Mouse (Mus musculus): ENCODE measurements at regions not wholly inside any gene's neighbourhood (a gene's known extent, or its start where the extent isn't known, plus 50 kb on each side); places are given as distances from the start of the nearest gene placed in this dataset.

GRCm38 (mm10) chr12:92873602-92874001 lies 1024.6 kb upstream of the Sel1l start:
- WGBS = 86% methylated on average over 3 of the region's 3 CpGs
- Histone ChIP-seq H3K4me2 (replicated peaks) (no peak overlapping the region), H3K36me3 (no peaks in the 10 kb centered on the region), H3K9ac (replicated peaks) (no peak overlapping the region), H3K4me1 (no peaks in the 10 kb centered on the region), H3K9me3 (no peaks in the 10 kb centered on the region), H3K27me3 (no peaks in the 10 kb centered on the region), H3K27ac (replicated peaks) (no peak overlapping the region), H3K4me3 (no peak overlapping the region)
- ATAC-seq (ENCODE audit: low FRiP score, low read depth) = no peak

GRCm38 (mm10) chr12:92869336-92869735 lies 1020.4 kb upstream of the Sel1l start:
- H3K9ac ChIP-seq (replicated peaks) = no peak overlapping the region
- no peaks in the 10 kb centered on the region for H3K4me1 ChIP-seq
- no peaks in the 10 kb centered on the region for H3K27me3 ChIP-seq
- ATAC-seq (ENCODE audit: low FRiP score, low read depth) = no peak
- H3K36me3 ChIP-seq = no peaks in the 10 kb centered on the region
- H3K9me3 ChIP-seq = no peaks in the 10 kb centered on the region
- no peak overlapping the region for H3K4me2 ChIP-seq (replicated peaks)
- H3K27ac ChIP-seq (replicated peaks) = no peak overlapping the region
- WGBS = 72% methylated on average over 3 of the region's 3 CpGs
- H3K4me3 ChIP-seq = no peak overlapping the region

- Histone ChIP-seq H3K27me3 (no peaks in the 10 kb centered on the region), H3K9me3 (no peaks in the 10 kb centered on the region), H3K36me3 (no peaks in the 10 kb centered on the region), H3K9ac (replicated peaks) (no peak overlapping the region), H3K27ac (replicated peaks) (no peak overlapping the region), H3K4me1 (no peaks in the 10 kb centered on the region), H3K4me2 (replicated peaks) (no peak overlapping the region), H3K4me3 (no peak overlapping the region)
- WGBS = 84% methylated on average over 10 of the region's 10 CpGs
- ATAC-seq (ENCODE audit: low FRiP score, low read depth) = no peak
Measured at GRCm38 (mm10) chr12:92823090-92823786, 974.3 kb upstream of the Sel1l start.

DNA sequence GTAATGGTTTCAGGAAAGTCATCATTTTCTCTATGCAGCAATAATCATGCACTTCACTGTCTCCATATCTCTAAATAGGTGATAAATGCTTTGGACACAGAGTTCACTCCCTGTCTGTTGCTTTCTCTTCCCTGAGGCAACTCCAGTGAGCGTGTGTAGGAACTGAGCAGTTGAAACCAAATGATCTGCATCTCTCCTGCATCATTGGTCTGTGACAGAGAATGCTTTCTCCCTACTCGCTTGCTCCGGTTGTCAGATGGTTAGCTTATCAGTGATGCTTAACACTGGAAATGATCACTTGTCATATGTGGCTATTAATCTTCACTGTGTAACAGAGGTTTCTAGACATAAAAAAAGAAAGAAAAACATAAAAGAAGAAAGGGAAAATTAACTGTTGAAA lies 969.7 kb upstream of the Sel1l start:
- Histone ChIP-seq H3K4me3 (no peak overlapping the region), H3K36me3 (no peaks in the 10 kb centered on the region), H3K9ac (replicated peaks) (no peak overlapping the region), H3K4me1 (no peaks in the 10 kb centered on the region), H3K4me2 (replicated peaks) (no peak overlapping the region), H3K27me3 (no peaks in the 10 kb centered on the region), H3K27ac (replicated peaks) (no peak overlapping the region), H3K9me3 (no peaks in the 10 kb centered on the region)
- ATAC-seq (ENCODE audit: low FRiP score, low read depth) = no peak
- WGBS = 78% methylated on average over 3 of the region's 3 CpGs

DNA sequence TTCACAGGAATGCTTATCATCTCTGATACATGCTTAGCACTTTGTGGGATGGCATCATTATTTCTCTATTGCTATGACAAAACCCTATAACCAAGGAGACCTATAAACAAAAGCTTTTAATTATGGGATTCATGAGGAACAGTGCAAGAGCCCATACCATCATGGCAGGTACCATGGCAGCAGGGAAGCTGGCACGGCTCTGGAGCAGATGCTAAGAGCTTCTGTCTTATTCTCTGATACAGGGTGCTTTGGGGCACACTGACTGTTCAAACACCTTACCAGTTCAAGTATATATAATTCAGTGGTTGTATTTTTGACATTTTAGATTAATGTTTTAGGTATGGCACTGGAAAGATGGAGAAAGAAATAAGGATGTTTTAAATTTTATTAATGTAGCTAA lies 952.2 kb upstream of the Sel1l start:
- H3K4me2 ChIP-seq (replicated peaks) = no peak overlapping the region
- no peaks in the 10 kb centered on the region for H3K27me3 ChIP-seq
- ATAC-seq (ENCODE audit: low FRiP score, low read depth) = no peak
- H3K36me3 ChIP-seq = no peaks in the 10 kb centered on the region
- H3K9ac ChIP-seq (replicated peaks) = no peak overlapping the region
- H3K9me3 ChIP-seq = no peaks in the 10 kb centered on the region
- H3K4me1 ChIP-seq = no peaks in the 10 kb centered on the region
- no peak overlapping the region for H3K27ac ChIP-seq (replicated peaks)
- WGBS = 88% methylated on average over 1 of the region's 1 CpGs
- H3K4me3 ChIP-seq = no peak overlapping the region

DNA sequence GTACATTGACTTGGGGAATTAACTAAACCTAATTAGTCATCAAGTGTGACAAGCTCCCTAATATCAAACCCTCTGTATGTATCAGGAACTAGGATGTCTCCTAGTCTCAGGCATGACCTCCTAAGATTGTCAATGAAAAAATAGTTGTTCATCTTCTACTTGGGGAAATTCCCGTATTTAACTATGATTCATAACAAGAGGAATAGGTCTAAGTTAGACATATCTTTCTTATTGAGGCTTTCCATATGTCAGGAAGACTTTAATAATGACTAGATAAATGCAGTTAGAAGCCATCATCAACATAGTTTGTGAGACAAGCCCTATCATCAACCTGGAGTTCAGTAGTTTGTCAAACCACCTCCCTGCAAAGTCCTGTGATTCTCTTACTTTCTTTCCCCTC lies 934.4 kb upstream of the Sel1l start:
- 89% methylated on average over 1 of the region's 1 CpGs for WGBS
- ATAC-seq (ENCODE audit: low FRiP score, low read depth) = no peak
- no peak overlapping the region for H3K4me2 ChIP-seq (replicated peaks)
- no peak overlapping the region for H3K4me3 ChIP-seq
- no peak overlapping the region for H3K9ac ChIP-seq (replicated peaks)
- no peaks in the 10 kb centered on the region for H3K27me3 ChIP-seq
- H3K27ac ChIP-seq (replicated peaks) = no peak overlapping the region
- peaks cover 2% of the 10 kb centered on the region; the same call in 1 of the 2 replicates for H3K4me1 ChIP-seq
- H3K36me3 ChIP-seq = no peaks in the 10 kb centered on the region
- no peaks in the 10 kb centered on the region for H3K9me3 ChIP-seq

DNA sequence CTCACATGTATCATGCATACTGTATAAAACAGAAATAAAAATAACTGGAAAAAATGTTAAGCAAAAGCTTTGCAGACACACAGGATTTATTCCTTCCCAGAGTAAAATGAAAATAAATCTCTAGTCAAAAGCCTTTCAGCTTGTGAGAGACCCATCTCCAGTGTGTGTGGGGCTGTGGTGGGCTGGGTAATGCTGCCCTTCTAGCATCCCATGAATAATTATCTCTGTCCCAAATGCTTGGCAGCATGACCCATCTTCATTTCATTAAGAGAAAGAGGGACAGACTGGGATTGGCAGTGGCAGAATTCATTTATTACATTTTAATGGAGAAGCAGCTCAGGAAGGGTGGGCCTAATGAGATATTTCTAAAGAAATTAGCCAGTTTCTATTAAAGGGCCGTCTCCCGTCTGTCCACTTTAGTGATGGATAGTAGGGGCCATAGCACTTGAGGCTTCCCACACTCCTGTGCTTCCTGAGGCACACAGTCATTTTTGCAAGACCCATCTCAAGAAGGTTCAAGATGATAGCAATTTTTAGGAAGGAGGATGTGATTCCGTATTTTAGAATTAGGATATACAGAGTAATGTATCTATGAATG lies 930.8 kb upstream of the Sel1l start:
- Histone ChIP-seq H3K27ac (replicated peaks) (no peak overlapping the region), H3K9me3 (no peaks in the 10 kb centered on the region), H3K4me2 (replicated peaks) (no peak overlapping the region), H3K4me1 (peaks cover 2% of the 10 kb centered on the region; the same call in 1 of the 2 replicates), H3K9ac (replicated peaks) (no peak overlapping the region), H3K4me3 (no peak overlapping the region), H3K27me3 (no peaks in the 10 kb centered on the region), H3K36me3 (no peaks in the 10 kb centered on the region)
- ATAC-seq (ENCODE audit: low FRiP score, low read depth) = no peak
- 79% methylated on average over 3 of the region's 3 CpGs for WGBS

DNA sequence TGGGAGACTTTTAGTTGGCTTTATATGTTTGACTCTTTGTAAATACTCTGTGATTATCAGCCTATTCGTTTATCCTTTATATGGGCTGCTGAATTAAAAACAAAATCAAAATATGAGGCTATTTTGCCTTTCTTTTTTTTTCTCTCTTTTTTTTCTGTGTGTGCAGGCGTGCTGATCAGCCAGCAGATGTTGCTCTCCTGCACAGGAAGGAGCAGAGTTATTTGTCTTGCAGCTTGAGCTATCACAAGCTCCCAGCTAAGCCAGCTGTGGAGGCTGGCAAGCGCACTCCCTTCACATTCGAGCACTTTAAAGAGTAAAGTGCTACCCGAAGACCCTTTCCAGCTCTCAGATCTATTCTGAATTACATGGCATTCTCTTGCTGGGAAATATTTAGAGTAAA lies 926.7 kb upstream of the Sel1l start:
- WGBS = 60% methylated on average over 5 of the region's 5 CpGs
- H3K27ac ChIP-seq (replicated peaks) = no peak overlapping the region
- no peak overlapping the region for H3K4me3 ChIP-seq
- no peak overlapping the region for H3K4me2 ChIP-seq (replicated peaks)
- H3K27me3 ChIP-seq = no peaks in the 10 kb centered on the region
- H3K36me3 ChIP-seq = no peaks in the 10 kb centered on the region
- no peak for ATAC-seq (ENCODE audit: low FRiP score, low read depth)
- H3K9me3 ChIP-seq = no peaks in the 10 kb centered on the region
- peaks cover 2% of the 10 kb centered on the region; the same call in 1 of the 2 replicates for H3K4me1 ChIP-seq
- H3K9ac ChIP-seq (replicated peaks) = no peak overlapping the region

DNA sequence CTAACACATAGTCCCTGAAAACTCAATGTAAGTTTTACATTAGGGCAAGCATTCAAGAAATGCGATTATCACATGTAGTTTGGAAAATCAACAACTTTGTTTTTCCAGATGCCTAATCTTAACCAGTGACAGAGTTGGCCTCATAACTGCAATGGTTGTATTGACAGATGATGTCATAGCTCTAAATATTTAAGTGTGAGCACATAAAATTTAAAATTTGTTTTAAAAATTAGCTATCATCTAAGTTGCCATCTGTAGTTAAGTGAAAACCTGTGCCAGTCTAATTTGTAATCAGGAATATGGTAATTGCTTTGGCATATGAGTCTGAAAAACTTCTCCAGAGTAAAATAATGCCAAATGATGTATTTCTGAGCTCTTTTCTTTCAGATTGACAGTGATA lies 899.6 kb upstream of the Sel1l start:
- H3K9me3 ChIP-seq = no peaks in the 10 kb centered on the region
- H3K27me3 ChIP-seq = no peaks in the 10 kb centered on the region
- H3K4me2 ChIP-seq (replicated peaks) = no peak overlapping the region
- H3K9ac ChIP-seq (replicated peaks) = no peak overlapping the region
- H3K4me3 ChIP-seq = no peak overlapping the region
- H3K4me1 ChIP-seq = no peaks in the 10 kb centered on the region
- 90% methylated on average over 1 of the region's 1 CpGs for WGBS
- H3K27ac ChIP-seq (replicated peaks) = no peak overlapping the region
- ATAC-seq (ENCODE audit: low FRiP score, low read depth) = no peak
- H3K36me3 ChIP-seq = no peaks in the 10 kb centered on the region

- H3K9ac ChIP-seq (replicated peaks) = no peak overlapping the region
- H3K9me3 ChIP-seq = no peaks in the 10 kb centered on the region
- no peak overlapping the region for H3K27ac ChIP-seq (replicated peaks)
- H3K27me3 ChIP-seq = no peaks in the 10 kb centered on the region
- H3K4me2 ChIP-seq (replicated peaks) = no peak overlapping the region
- no peaks in the 10 kb centered on the region for H3K36me3 ChIP-seq
- no peaks in the 10 kb centered on the region for H3K4me1 ChIP-seq
- H3K4me3 ChIP-seq = no peak overlapping the region
- ATAC-seq (ENCODE audit: low FRiP score, low read depth) = no peak
- 92% methylated on average over 3 of the region's 3 CpGs for WGBS
Measured at GRCm38 (mm10) chr12:92740818-92741217, 891.9 kb upstream of the Sel1l start.

DNA sequence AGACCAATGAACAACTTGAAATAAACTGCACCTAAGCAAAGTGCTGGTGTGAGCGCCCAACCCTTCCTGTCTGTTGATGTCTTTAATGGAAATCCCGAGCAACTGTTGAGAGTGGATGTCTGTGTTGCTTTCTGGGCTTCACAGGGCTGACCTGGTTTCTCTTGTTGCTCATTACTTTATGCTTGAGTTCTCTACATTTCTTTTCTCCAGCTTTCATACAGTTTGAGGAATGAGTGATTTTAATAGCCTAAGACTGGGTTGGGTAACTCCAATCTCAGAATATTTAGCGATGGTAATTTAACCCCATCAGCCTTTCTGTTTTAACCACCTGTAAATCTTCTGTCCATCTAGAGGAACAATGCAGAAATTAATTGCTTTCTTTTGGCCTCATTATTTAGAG lies 890.2 kb upstream of the Sel1l start:
- no peaks in the 10 kb centered on the region for H3K36me3 ChIP-seq
- no peaks in the 10 kb centered on the region for H3K27me3 ChIP-seq
- ATAC-seq (ENCODE audit: low FRiP score, low read depth) = no peak
- H3K4me1 ChIP-seq = no peaks in the 10 kb centered on the region
- H3K4me3 ChIP-seq = no peak overlapping the region
- no peak overlapping the region for H3K27ac ChIP-seq (replicated peaks)
- H3K9me3 ChIP-seq = no peaks in the 10 kb centered on the region
- no peak overlapping the region for H3K9ac ChIP-seq (replicated peaks)
- 90% methylated on average over 3 of the region's 3 CpGs for WGBS
- H3K4me2 ChIP-seq (replicated peaks) = no peak overlapping the region

- Histone ChIP-seq H3K27ac (replicated peaks) (no peak overlapping the region), H3K27me3 (no peaks in the 10 kb centered on the region), H3K4me2 (replicated peaks) (no peak overlapping the region)
Measured at GRCm38 (mm10) chr12:92737623-92738370, 888.8 kb upstream of the Sel1l start.

More at GRCm38 (mm10) chr12:92737623-92738370, 888.8 kb upstream of the Sel1l start:
- Histone ChIP-seq H3K4me3 (no peak overlapping the region), H3K9ac (replicated peaks) (no peak overlapping the region), H3K36me3 (no peaks in the 10 kb centered on the region), H3K4me1 (no peaks in the 10 kb centered on the region), H3K9me3 (no peaks in the 10 kb centered on the region)
- ATAC-seq (ENCODE audit: low FRiP score, low read depth) = no peak
- WGBS = 85% methylated on average over 12 of the region's 12 CpGs

All from midbrain, embryonic 12.5 days (tissue).